Mouse (Mus musculus): ENCODE measurements around the gene Map3k20.

GRCm38 (mm10) chr2:72330955-72331481, 45.6 kb downstream of the Map3k20 start:
- TF ChIP-seq POLR2A (IDR thresholded peaks at IDR 0.05; ENCODE audit: borderline replicate concordance, extremely low read depth, low read depth, low read length) (no peak), CTCF (IDR thresholded peaks at IDR 0.05; ENCODE audit: insufficient read depth, low read length) (no peak)

Measured in lung, adult 2 months (tissue).